Mouse (Mus musculus) frontal cortex, postnatal 10 days (tissue): Measurements from ENCODE around the gene Qsox1.

Experiments used
- DNase-seq, 2 experiments: peaks; one replicate each; pipeline ENCODE4 v3.0.0; 2022; ENCODE audit warnings: low spot score in 2 of 2, mixed read lengths in 1 of 2

The Qsox1 gene

DNA sequence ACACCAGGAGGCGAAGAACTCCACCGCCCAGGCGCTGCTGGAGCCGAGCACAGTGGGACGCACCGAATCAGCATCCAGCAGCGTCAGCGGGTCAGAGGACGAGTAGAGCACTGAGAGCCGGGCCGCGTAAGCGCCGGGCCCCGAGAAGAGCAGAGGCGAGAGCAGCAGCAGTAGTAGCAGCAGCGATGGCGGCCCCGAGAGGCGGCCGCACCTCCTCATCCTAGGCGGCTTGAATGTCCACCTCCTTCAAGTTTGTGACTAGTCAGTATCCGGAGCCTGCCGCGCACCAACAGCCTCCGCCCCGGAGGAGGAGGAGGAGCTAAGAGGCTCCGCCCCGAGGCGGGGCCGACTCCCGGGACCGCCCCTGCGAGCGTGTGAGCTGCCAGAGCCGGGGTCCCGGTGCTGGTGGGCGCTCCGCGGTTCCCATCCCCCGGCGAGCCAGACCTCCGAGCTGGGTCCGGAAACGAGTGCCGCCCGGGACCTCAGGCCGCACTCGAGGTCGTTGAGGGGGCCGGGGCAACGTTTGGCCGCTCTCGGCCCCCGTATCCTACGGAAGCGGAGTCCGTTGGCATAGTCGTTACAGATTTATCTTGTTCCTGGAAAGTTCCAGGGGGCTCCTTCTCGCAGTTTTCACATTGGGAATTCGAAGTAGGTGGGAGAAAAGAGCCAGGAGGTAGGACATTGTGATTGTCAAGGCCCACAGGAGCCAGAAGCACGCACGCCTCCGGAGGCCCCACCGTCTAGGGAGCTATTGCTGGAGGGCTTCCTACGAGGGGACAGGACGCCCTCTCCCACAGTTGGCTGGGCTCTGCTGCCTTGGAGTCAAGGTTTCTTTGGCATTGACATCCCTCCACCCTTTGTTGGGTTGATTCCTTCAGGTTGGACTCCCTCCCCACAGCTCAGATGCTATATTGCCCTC is at the start of gene Qsox1:
TSS of gene Qsox1 (minus strand) at position 309 of the 919 bp plus-strand sequence.
- DNase-seq = peak; percentile 73 to 82

DNA sequence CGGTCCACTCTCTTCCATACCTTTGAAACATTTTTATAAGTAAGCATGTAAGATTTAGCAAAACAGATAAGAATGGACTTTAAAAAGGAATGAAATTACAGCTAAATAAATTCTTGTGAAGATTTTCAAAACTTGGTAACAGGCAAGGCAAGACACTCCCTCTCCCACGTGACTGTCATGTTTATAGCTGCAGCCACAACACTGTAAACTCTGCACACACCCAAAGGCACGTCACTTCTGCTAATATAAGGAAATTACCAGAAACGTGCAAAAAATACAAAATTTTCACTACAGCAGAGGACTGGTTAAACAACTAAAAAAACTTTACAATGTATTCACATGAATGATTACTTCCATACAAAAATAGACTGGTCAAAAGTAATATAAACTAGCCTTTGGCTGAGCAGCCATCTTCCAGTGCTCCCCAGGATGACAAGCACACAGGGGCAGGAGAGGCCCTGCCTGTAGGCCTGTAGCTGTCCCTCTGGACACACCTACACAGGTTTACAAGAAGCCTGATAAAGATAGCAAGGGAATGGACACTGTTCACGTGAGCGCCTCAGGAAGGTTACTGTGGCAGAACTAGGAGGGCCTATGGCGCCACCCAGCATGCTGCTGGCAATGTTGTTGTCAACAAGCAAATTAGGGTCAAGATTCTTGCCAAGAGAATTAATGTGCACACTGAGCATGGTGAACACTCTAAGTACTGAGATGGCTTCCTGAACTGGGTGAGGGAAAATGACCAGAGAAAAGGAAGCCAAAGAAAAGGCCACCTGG is 42.4 kb upstream of the Qsox1 start:
- DNase-seq = no peak

DNA sequence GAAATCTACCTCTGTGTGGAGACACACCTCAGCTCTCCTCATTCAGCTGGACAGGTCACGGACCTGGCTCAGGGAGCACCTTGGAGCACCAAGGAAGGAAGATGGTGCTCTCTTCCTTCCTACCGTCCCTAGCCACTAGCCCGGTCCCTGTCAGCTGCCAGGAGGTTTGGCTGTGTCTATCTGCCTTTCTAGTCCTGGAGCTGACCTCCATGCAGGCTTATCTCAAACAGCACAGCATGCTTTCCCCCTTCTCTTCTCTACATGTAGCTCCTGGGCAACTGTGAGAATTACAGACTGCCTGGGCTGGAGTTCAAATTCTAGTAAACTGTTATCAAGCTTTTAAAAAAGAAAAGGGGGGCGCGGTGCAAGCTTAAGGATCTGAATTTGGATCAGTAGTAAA is 40.3 kb upstream of the Qsox1 start:
- DNase-seq = no peak

DNA sequence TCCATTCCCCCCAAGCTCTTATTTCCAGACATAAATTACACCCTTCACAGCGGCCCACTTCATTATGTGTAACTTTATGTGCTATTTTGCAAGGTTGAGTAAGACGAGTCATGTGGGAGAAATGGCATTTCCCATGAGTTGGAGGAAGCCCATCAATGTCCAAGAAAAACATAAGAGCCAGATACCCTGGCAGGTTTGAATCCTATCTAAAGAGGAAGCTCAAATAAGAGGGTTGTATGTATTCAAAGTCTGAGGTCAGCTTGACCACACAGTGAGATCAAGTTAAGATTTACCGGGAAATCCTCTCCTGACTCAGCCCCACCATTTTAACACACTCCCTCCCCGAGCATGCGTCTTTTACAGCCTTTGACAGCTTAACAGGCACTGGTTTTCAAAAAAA is 31.5 kb upstream of the Qsox1 start:
- no peak for DNase-seq

DNA sequence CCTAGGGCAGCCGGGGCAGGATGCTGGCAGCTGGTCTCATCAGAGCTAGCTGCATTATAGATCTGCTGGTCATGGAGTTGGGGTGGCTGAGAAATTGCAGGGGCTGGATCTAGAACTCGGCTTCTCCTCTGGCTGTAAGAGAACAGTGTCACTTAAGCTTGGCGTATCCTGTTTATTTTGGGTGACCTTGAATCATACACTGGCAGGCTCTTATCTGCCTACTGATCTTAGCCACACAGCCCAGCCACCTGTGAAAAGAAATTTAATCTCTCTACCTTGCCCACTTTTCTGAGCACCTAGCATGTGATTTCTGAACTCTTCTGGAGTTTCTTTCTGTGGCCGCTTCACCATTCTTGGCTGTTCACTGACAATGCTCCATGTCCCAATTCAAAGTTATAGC is 30.8 kb upstream of the Qsox1 start:
- DNase-seq = no peak

DNA sequence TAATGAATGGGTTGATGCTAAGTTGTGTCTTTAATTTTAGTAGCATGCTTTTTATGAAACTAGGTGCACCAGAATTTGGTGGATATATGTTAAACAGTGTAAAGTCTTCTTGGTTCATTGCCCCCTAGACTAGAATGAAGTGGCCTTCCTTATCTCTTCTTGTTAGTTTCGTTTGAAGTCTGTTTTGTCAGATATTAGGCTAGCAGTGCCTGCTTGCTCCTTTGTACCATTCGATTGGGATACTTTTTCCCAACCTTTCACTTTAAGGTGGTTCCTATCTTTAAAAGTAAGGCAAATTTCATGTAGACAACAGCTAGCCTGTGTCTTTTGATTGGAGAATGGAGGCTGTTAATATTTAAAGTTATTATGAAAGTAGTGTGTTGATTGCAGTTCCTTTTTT is 23.0 kb upstream of the Qsox1 start:
- DNase-seq = no peak

DNA sequence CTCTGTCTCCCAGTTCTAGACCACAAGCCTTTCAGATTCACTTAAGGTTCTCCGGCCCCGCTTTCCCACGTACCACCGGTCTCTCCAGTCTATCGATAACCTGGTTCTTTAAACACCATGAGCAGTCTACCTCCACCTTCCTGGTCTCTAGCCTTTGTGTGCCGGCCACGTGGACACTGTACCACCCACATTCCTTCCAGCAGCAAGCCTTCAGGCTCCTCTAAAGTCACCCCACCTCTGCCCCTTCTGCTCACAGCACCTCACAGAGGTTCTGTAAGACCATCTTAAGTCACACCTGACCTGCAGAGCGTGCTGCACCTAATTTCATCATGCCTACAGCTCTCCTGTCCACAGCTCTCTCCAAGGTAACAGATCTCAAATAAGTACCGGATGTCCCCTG is 20.9 kb upstream of the Qsox1 start:
- DNase-seq = no peak

DNA sequence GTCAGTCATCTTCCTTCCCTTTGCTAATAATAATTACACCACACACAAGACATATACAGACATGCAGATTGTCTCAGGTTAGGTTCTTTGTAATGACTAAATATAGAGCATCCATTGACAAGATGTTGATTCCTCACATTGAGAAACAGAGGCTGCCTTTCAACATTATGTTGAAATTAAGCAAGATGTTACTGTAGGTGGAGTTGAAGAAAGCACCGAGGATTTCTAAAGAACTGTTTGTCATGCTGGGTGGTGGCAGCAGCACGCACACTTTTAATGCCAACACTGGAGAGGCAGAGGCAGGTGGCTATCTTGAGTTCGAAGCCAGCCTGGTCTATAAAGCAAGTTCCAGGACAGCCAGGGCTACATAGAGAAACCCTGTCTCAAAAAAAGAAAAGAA is 19.3 kb upstream of the Qsox1 start:
- no peak for DNase-seq

DNA sequence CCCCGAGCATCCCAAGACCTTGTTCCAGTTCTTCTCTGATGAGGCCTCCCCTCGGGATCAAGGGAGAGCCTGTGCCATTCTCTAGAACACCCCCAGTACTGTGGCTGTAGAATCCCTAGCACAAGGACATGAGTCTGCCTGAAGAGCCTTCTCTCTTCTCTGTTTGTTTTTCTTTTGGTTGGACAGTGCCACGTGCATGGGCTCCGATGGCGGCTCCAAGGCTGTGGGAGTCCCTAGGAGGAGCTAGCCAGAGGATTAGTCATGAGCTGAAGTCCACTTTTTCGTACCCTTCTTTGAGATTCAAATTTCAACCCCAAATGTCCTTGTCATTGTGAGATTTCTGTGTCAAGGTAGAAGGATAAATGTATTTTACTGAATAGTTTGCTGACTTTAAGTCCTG is 18.2 kb upstream of the Qsox1 start:
- no peak for DNase-seq

DNA sequence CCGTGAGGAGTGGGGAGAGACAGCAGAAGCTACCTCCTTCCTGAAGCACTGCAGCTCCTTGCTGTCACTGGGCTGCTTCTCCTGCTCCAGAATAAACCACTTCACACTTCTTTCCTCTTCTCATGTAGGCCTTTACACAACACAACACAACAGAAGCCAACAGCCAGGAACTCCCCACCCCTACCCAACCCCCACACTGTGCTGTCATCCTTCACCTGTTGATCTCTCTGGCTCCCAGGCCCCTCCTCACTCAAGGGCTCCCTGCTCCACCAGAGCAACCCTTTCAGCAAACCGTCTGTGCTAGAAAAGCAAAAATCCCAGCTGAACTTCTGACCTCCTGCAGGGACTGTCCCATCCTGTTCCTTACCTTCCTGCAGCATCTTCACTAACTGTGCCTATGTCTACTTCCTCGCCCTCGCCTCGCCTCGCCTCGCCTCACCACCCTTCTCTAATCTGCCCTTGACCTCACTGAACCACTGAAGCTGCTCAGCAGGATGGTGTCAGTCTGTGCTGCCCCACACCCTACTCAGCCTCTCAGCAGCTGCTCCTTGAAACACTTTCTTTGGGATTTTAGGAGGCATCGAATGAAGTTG is 15.1 kb upstream of the Qsox1 start:
- no peak for DNase-seq

DNA sequence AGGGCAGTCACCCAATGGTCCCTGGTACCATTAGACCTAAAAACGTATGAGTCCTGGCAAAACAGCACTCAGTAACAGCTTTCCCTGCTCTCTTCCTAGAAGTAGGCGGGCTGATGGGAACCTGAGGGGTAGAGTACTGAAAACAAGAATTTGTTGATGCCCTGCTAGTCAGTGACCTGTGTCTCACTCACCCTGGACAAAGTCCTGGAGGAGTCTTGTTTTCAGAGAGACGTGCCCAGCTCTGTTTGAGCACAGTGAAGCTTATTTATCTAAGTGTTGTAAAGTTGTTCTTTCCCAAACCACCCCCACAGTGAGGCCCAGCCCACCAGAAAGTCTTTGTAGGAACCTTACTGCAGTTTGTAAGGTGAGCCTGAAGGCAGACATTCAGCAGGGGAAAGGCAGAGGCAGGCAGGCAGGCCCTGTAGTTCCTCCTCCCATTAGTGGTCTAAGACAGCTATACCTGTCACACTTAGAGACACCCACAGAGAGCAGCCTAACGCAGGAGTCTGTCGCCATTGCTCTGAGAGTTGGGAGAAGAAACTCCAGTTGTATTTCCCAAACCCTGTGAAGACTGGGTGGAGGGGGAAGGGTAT is 14.2 kb upstream of the Qsox1 start:
- no peak for DNase-seq

DNA sequence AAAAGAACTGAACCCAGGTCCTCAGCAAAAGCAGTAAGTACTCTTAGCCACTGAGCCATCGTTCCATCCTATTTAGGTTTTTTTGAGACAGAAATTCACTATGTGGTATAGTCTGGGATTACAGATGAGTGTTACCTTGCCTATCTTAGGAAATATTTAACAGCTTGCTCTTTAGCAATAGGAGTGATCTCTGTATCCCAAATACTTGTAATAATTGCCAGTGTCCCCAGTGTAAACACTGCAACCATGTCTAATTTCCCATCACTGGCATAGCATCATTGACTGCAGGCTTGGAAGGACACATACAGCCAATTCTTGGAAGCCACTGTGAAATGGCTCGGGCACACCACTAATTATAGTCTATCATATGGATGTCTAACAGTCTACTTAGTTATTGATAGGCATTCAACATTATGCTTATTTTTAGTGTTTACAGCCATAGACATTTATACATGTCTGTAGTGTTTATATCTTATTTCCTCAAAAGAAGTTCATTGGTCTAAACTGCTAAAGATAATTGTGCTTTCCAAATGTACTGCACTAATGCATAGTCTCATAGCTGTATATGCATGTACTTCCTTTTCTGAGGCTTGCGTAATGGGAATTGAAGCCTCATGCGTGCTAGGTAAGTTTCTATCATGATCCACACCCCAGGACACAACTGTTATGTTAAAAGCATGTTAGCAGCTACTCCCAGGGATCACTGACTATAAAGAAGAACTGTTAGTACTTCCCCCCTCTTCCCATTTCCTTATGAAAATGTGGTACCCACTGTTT is 13.4 kb upstream of the Qsox1 start:
- no peak for DNase-seq

DNA sequence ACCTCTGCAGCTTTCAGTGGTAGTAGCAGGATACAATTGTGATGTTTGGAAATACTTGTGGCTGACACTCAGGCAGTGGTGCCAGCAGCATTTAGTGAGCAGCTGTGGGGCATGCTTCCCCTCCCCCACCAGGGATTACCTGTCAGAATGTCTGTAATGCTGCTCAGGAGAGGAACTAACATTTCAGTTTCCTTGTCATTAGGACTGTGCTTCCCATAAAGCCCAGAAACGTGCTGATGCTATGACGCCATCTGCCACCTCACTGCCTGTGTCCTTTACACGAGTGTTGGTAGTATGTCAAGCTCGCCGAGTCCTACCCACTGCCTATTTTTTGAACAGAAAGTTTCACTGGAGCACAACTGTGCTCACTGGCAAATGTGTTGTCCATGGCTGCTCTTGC is 8.0 kb upstream of the Qsox1 start:
- DNase-seq = no peak

DNA sequence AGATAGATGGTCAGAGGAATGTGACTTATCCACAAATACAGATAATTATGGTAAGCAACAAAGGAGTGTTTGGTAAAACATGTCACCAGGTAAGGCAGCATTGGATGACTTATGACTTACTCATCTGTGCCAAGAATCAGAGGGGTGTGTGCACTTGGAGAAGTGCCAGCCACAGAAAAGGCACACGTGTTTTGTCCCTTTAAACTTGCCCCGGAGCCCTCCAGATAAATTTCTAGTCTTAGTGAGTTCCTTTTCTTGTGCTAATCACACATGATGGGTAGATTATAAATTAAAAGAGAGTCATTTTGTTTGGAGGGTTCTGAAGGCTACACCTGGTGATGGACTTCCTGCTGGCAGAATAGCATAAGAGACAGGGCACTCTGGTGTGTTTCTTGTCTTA is 3.5 kb upstream of the Qsox1 start:
- no peak for DNase-seq

DNA sequence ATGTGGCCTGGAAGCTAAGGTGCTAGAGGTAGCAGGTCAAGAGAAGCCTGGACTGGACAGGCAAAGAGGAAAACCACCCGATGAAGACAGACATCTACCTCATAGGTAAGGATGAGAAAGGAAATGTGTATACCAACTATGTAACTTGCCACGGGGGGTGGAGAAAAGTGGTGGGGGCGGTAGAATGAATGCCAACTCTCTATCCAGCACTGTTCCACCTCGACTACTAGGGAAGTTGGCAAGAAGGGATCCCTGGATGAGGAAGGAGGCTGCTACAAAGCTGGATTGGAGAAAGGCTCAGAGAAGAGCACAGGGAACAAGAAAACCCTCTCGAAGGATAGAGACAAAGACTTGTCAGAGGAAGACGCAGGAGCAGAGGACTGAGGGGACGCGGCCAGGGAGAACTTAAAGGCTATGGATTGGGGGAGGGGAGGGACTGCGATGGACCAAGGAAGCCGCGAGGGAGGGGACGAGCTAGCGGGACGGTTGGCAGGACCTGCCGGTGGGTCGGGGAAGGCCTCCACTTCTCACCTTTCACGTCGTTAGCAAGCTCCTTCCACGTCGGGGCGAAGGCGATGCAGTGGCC is 601 bp downstream of the Qsox1 start:
- DNase-seq = no peak

DNA sequence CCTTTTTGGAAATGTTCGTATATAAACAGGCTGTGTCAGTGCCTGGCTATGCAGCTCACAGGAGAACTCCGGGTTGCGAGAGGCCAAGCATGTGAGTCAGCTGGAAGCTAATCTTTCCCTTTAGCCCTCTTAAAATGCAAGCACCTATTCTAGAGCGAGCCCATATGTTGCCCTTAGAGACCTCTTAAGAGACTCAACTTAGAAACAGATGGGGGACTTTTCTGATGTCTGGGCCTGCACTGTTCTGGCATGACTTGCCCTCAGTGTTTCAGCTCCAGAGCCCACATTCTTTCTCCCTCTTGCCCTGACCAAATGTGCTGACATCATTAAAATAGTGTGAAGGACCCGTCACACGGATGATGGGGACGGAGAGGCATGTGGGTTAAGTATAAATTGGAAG is 2.1 kb downstream of the Qsox1 start:
- DNase-seq = no peak

DNA sequence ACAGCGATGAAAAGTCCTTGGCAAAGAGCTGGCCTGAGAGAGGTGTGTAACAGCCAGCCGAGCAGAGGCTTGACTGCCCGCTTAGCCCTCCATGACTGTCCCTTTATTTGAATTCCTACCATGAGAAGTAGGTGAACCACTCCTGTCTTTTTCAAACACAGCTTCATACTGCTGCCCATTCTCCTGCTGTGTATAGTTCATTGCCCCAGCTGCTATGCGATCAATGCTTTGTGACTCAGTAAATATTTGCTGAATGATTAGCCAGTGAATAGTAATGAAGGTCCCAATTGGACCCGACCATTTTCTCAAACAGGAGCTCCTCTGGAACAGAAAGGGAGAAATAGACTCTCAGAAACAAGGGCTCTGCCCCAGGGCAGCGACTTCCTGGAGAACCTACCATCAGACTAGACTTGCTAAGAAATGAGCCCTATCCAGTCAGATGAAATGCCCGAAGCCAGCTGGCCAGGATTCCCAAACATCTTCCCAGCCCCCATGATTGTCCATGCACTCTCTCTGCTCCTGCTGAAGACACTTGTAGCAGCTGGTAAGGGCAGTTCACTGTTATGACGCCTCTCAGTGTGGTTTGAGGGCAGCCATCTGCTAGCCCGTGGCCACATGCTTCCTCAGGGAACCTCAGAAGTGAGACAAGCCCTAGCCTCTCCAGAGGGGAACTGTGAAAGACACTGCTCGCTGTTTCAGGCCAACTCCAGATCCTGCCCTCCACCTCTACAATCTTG is 2.8 kb downstream of the Qsox1 start:
- no peak for DNase-seq

DNA sequence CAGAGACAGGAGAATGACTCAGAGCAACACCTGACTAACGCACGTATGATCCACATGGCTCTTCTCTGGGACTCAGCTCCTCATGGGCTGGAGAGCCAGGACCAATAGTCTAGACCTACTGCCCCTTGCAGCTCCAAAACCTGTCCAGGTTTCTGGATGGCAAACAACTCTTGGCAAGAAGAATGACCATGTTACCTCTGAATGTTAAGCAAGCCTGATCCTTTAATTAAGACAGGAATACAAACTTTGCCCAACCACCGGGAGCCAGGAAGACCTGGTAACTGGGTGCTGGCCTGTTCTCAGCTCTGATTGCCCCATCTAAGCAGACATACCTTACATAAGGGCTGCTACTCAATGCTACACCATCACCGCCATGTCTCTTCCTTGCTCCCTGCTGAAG is 4.4 kb downstream of the Qsox1 start:
- DNase-seq = no peak

DNA sequence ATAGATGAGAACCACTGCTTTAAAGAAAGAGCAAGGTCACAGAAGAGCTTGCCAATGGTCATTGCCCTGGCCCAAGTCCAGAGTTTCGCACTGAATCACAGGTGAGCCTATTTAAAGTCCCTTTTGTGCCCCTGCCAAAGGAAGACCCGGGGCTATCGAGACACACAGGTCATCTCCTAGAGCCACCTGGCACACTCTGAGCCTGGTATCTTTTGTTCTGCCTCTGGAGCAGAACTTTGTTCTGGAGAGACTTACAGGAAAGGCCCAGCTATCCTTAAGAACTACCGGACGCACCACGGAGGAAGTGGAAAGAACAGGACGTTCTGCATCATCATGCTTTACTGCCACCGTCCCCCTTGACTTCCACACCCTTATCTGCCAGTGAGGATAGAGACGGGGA is 7.1 kb downstream of the Qsox1 start:
- no peak for DNase-seq
